Mouse (Mus musculus): ENCODE results near the gene Utf1. TPM values are rescaled to one million over a fixed set of nuclear protein-coding genes. Genes with fewer than 3 reads are reported as not detected.

The Utf1 gene
- polyA plus RNA-seq, 1 experiment from 2014 or later = not detected

- no peaks in the 10 kb centered on the region for H3K4me1 ChIP-seq (ENCODE audit: control insufficient read depth, insufficient read depth, low read length)
- ATAC-seq (ENCODE audit: low read depth) (no peak), DNase-seq (ENCODE audit: low spot score) (no peak)
- no peaks in the 10 kb centered on the region for H3K9me3 ChIP-seq (ENCODE audit: control insufficient read depth, low read length)
- peaks cover 11% of the 10 kb centered on the region; the same call in 1 of the 2 replicates for H3K27me3 ChIP-seq (replicated peaks; ENCODE audit: control insufficient read depth, insufficient read depth, low read length)
- WGBS = 18% methylated on average over 1 of the region's 1 CpGs
- H3K9ac ChIP-seq (ENCODE audit: low read depth, low read length) = no peak overlapping the region
- H3K27ac ChIP-seq (replicated peaks; ENCODE audit: low read depth, low read length) = no peak overlapping the region
- no peak overlapping the region for H3K4me2 ChIP-seq (ENCODE audit: low read depth, low read length)
- H3K36me3 ChIP-seq (ENCODE audit: control insufficient read depth, insufficient read depth, low read length) = no peaks in the 10 kb centered on the region
- H3K4me3 ChIP-seq (ENCODE audit: low read depth, low read length) = no peak overlapping the region
Observed at GRCm38 (mm10) chr7:139901981-139902380, 41.6 kb upstream of the Utf1 start.

- no peak for DNase-seq (ENCODE audit: low spot score)
- Histone ChIP-seq H3K36me3 (ENCODE audit: control insufficient read depth, insufficient read depth, low read length) (no peaks in the 10 kb centered on the region), H3K9ac (ENCODE audit: low read depth, low read length) (no peak overlapping the region), H3K4me1 (ENCODE audit: control insufficient read depth, insufficient read depth, low read length) (no peaks in the 10 kb centered on the region), H3K4me3 (ENCODE audit: low read depth, low read length) (no peak overlapping the region), H3K27me3 (replicated peaks; ENCODE audit: control insufficient read depth, insufficient read depth, low read length) (peaks cover 7% of the 10 kb centered on the region; the same call in 1 of the 2 replicates), H3K27ac (replicated peaks; ENCODE audit: low read depth, low read length) (no peak overlapping the region), H3K4me2 (ENCODE audit: low read depth, low read length) (no peak overlapping the region), H3K9me3 (ENCODE audit: control insufficient read depth, low read length) (no peaks in the 10 kb centered on the region)
- 25% methylated on average over 6 of the region's 6 CpGs for WGBS
- no peak for ATAC-seq (ENCODE audit: low read depth)
Observed at GRCm38 (mm10) chr7:139905261-139905660, 38.3 kb upstream of the Utf1 start.

- ATAC-seq (ENCODE audit: low read depth) = peak; percentile 60
- Histone ChIP-seq H3K4me1 (ENCODE audit: control insufficient read depth, insufficient read depth, low read length) (no peaks in the 10 kb centered on the region), H3K9me3 (ENCODE audit: control insufficient read depth, low read length) (no peaks in the 10 kb centered on the region), H3K27ac (replicated peaks; ENCODE audit: low read depth, low read length) (no peak overlapping the region), H3K36me3 (ENCODE audit: control insufficient read depth, insufficient read depth, low read length) (no peaks in the 10 kb centered on the region), H3K4me2 (ENCODE audit: low read depth, low read length) (no peak overlapping the region), H3K27me3 (replicated peaks; ENCODE audit: control insufficient read depth, insufficient read depth, low read length) (peaks cover 7% of the 10 kb centered on the region; the same call in 1 of the 2 replicates), H3K9ac (ENCODE audit: low read depth, low read length) (no peak overlapping the region), H3K4me3 (ENCODE audit: low read depth, low read length) (no peak overlapping the region)
- 2% methylated on average over 6 of the region's 6 CpGs for WGBS
- DNase-seq (ENCODE audit: low spot score) = peak; percentile 64
Observed at GRCm38 (mm10) chr7:139905661-139906060, 37.9 kb upstream of the Utf1 start.

- H3K9me3 ChIP-seq (ENCODE audit: control insufficient read depth, low read length) = no peaks in the 10 kb centered on the region
- H3K4me1 ChIP-seq (ENCODE audit: control insufficient read depth, insufficient read depth, low read length) = no peaks in the 10 kb centered on the region
- peak overlapping the region; percentile 39; the same call in 1 of the 2 replicates for H3K27ac ChIP-seq (replicated peaks; ENCODE audit: low read depth, low read length)
- H3K9ac ChIP-seq (ENCODE audit: low read depth, low read length) = no peak overlapping the region
- peak; percentile 50 for DNase-seq (ENCODE audit: low spot score)
- peak; percentile 74 for ATAC-seq (ENCODE audit: low read depth)
- H3K36me3 ChIP-seq (ENCODE audit: control insufficient read depth, insufficient read depth, low read length) = no peaks in the 10 kb centered on the region
- peaks cover 12% of the 10 kb centered on the region for H3K27me3 ChIP-seq (replicated peaks; ENCODE audit: control insufficient read depth, insufficient read depth, low read length)
- WGBS = 38% methylated on average over 5 of the region's 5 CpGs
- no peak overlapping the region for H3K4me2 ChIP-seq (ENCODE audit: low read depth, low read length)
- H3K4me3 ChIP-seq (ENCODE audit: low read depth, low read length) = no peak overlapping the region
Observed at GRCm38 (mm10) chr7:139908176-139908575, 35.4 kb upstream of the Utf1 start.

GRCm38 (mm10) chr7:139909469-139909868 is 34.1 kb upstream of the Utf1 start:
- ATAC-seq (ENCODE audit: low read depth) = no peak
- DNase-seq (ENCODE audit: low spot score) = no peak
- Histone ChIP-seq H3K36me3 (ENCODE audit: control insufficient read depth, insufficient read depth, low read length) (no peaks in the 10 kb centered on the region), H3K27me3 (replicated peaks; ENCODE audit: control insufficient read depth, insufficient read depth, low read length) (peaks cover 24% of the 10 kb centered on the region), H3K9ac (ENCODE audit: low read depth, low read length) (no peak overlapping the region), H3K4me2 (ENCODE audit: low read depth, low read length) (no peak overlapping the region), H3K27ac (replicated peaks; ENCODE audit: low read depth, low read length) (no peak overlapping the region), H3K9me3 (ENCODE audit: control insufficient read depth, low read length) (no peaks in the 10 kb centered on the region), H3K4me3 (ENCODE audit: low read depth, low read length) (no peak overlapping the region), H3K4me1 (ENCODE audit: control insufficient read depth, insufficient read depth, low read length) (no peaks in the 10 kb centered on the region)
- WGBS = 37% methylated on average over 6 of the region's 6 CpGs

GRCm38 (mm10) chr7:139910204-139910835 is 33.3 kb upstream of the Utf1 start:
- H3K27me3 ChIP-seq (replicated peaks; ENCODE audit: control insufficient read depth, insufficient read depth, low read length) = peaks cover 27% of the 10 kb centered on the region
- ATAC-seq (ENCODE audit: low read depth) = no peak
- WGBS = 39% methylated on average over 11 of the region's 11 CpGs
- H3K4me2 ChIP-seq (ENCODE audit: low read depth, low read length) = no peak overlapping the region
- no peaks in the 10 kb centered on the region for H3K9me3 ChIP-seq (ENCODE audit: control insufficient read depth, low read length)
- H3K4me3 ChIP-seq (ENCODE audit: low read depth, low read length) = no peak overlapping the region
- H3K9ac ChIP-seq (ENCODE audit: low read depth, low read length) = no peak overlapping the region
- H3K4me1 ChIP-seq (ENCODE audit: control insufficient read depth, insufficient read depth, low read length) = no peaks in the 10 kb centered on the region
- no peaks in the 10 kb centered on the region for H3K36me3 ChIP-seq (ENCODE audit: control insufficient read depth, insufficient read depth, low read length)
- H3K27ac ChIP-seq (replicated peaks; ENCODE audit: low read depth, low read length) = no peak overlapping the region
- no peak for DNase-seq (ENCODE audit: low spot score)

- peaks cover 6% of the 10 kb centered on the region; the same call in 1 of the 2 replicates for H3K4me1 ChIP-seq (ENCODE audit: control insufficient read depth, insufficient read depth, low read length)
- H3K9ac ChIP-seq (ENCODE audit: low read depth, low read length) = no peak overlapping the region
- 12% methylated on average over 29 of the region's 29 CpGs for WGBS
- no peak overlapping the region for H3K27ac ChIP-seq (replicated peaks; ENCODE audit: low read depth, low read length)
- peak overlapping the region; percentile 40 for H3K4me2 ChIP-seq (ENCODE audit: low read depth, low read length)
- peak overlapping the region; percentile 28 for H3K4me3 ChIP-seq (ENCODE audit: low read depth, low read length)
- no peak for DNase-seq (ENCODE audit: low spot score)
- ATAC-seq (ENCODE audit: low read depth) = peak; percentile 53
- peaks cover 31% of the 10 kb centered on the region for H3K27me3 ChIP-seq (replicated peaks; ENCODE audit: control insufficient read depth, insufficient read depth, low read length)
- no peaks in the 10 kb centered on the region for H3K9me3 ChIP-seq (ENCODE audit: control insufficient read depth, low read length)
- H3K36me3 ChIP-seq (ENCODE audit: control insufficient read depth, insufficient read depth, low read length) = no peaks in the 10 kb centered on the region
Observed at GRCm38 (mm10) chr7:139914141-139915047, 29.2 kb upstream of the Utf1 start.

GRCm38 (mm10) chr7:139915646-139916257 is 27.8 kb upstream of the Utf1 start:
- WGBS = 5% methylated on average over 14 of the region's 14 CpGs
- no peaks in the 10 kb centered on the region for H3K9me3 ChIP-seq (ENCODE audit: control insufficient read depth, low read length)
- no peaks in the 10 kb centered on the region for H3K36me3 ChIP-seq (ENCODE audit: control insufficient read depth, insufficient read depth, low read length)
- no peak overlapping the region for H3K27ac ChIP-seq (replicated peaks; ENCODE audit: low read depth, low read length)
- H3K4me1 ChIP-seq (ENCODE audit: control insufficient read depth, insufficient read depth, low read length) = peaks cover 6% of the 10 kb centered on the region; the same call in 1 of the 2 replicates
- peak overlapping the region; percentile 25; the same call in 1 of the 2 replicates for H3K9ac ChIP-seq (ENCODE audit: low read depth, low read length)
- H3K27me3 ChIP-seq (replicated peaks; ENCODE audit: control insufficient read depth, insufficient read depth, low read length) = peaks cover 31% of the 10 kb centered on the region
- DNase-seq (ENCODE audit: low spot score) = peak; percentile 32
- ATAC-seq (ENCODE audit: low read depth) = peak; percentile 48; the same call in 1 of the 2 replicates
- peak overlapping the region; percentile 10; the same call in 1 of the 2 replicates for H3K4me3 ChIP-seq (ENCODE audit: low read depth, low read length)
- peak overlapping the region; percentile 39 for H3K4me2 ChIP-seq (ENCODE audit: low read depth, low read length)

Data from embryonic facial prominence, embryonic 14.5 days (tissue).